Mouse (Mus musculus) midbrain, embryonic 11.5 days (tissue): ENCODE measurements at regions not wholly inside any gene's neighbourhood (a gene's known extent, or its start where the extent isn't known, plus 50 kb on each side); places are given as distances from the start of the nearest gene placed in this dataset.
"Not testable (repeated sequence)": the region's sequence is repeated elsewhere in the genome, so short reads cannot be mapped to it uniquely, and the experiment has no call there.

Source experiments
- ATAC-seq: fragments of 200-750 bp; cut with Nextera tagmentation; 2 replicates; pipeline ENCODE4 v1.8.0; 2017; ENCODE audit warnings: moderate TSS enrichment, moderate library complexity; ENCODE audit not compliant: low FRiP score
- DNase-seq: peaks from one replicate; pipeline ENCODE4 v3.0.0; 2015; ENCODE audit warnings: low spot score; ENCODE audit errors: missing footprints
- H3K27ac ChIP-seq: fragments of 300-500 bp; sonication (generic); 2 replicates; pipeline ENCODE4 v1.5.1; 2014; ENCODE audit warnings: low read depth, low read length
- H3K27me3 ChIP-seq: fragments of 300-500 bp; sonication (generic); 2 replicates; pipeline ENCODE4 v1.6.1; 2014; ENCODE audit warnings: mild to moderate bottlenecking, low read length, moderate library complexity, mixed read lengths; ENCODE audit not compliant: control insufficient read depth, insufficient read depth
- H3K36me3 ChIP-seq: fragments of 300-500 bp; sonication (generic); 2 replicates; pipeline ENCODE4 v1.6.1; 2014; ENCODE audit warnings: mild to moderate bottlenecking, low read length, moderate library complexity, mixed read lengths; ENCODE audit not compliant: control insufficient read depth, insufficient read depth
- H3K4me1 ChIP-seq: fragments of 300-500 bp; sonication (generic); 2 replicates; pipeline ENCODE4 v1.6.1; 2014; ENCODE audit warnings: low read length; ENCODE audit not compliant: control insufficient read depth, insufficient read depth
- H3K4me2 ChIP-seq: fragments of 300-500 bp; sonication (generic); 2 replicates; pipeline ENCODE4 v1.6.1; 2014; ENCODE audit warnings: mild to moderate bottlenecking, moderate library complexity
- H3K4me3 ChIP-seq: fragments of 300-500 bp; sonication (generic); 2 replicates; pipeline ENCODE4 v1.5.1; 2014; ENCODE audit warnings: low read depth, low read length
- H3K9ac ChIP-seq: fragments of 300-500 bp; sonication (generic); 2 replicates; pipeline ENCODE4 v1.6.1; 2014; ENCODE audit warnings: low read length
- H3K9me3 ChIP-seq: fragments of 300-500 bp; sonication (generic); 2 replicates; pipeline ENCODE4 v1.6.1; 2016; ENCODE audit warnings: low read length; ENCODE audit not compliant: control insufficient read depth
- WGBS: fragments of 180-500 bp; shearing (Covaris S2); extraction: QIAGEN DNeasy Blood & Tissue Kit; methylation state at CpG from one replicate; pipeline ENCODE4 v1.1.7; 2014; 5-methylcytosine and 5-hydroxymethylcytosine counted together

- not testable (repeated sequence) for H3K36me3 ChIP-seq, H3K9me3 ChIP-seq, H3K4me1 ChIP-seq, H3K27ac ChIP-seq, H3K27me3 ChIP-seq, H3K4me3 ChIP-seq, H3K4me2 ChIP-seq, H3K9ac ChIP-seq, DNase-seq, ATAC-seq
- 88% methylated on average over 6 of the region's 6 CpGs for WGBS
Observed at GRCm38 (mm10) chr6:107229843-107230242, 299.7 kb upstream of the Lrrn1 start.

GRCm38 (mm10) chr6:107237692-107238091, 291.9 kb upstream of the Lrrn1 start:
- H3K4me1 ChIP-seq, result no peaks in the 10 kb centered on the region

GRCm38 (mm10) chr6:107243981-107244380, 285.6 kb upstream of the Lrrn1 start:
- no peak overlapping the region for H3K4me2 ChIP-seq
- H3K36me3 ChIP-seq, result no peaks in the 10 kb centered on the region
- WGBS, result over 99% methylated on average over 3 of the region's 3 CpGs
- no peak overlapping the region for H3K27ac ChIP-seq
- ATAC-seq (no peak), DNase-seq (peak; percentile 54)
- no peaks in the 10 kb centered on the region for H3K4me1 ChIP-seq
- H3K9ac ChIP-seq, result no peak overlapping the region
- H3K27me3 ChIP-seq, result no peaks in the 10 kb centered on the region
- no peak overlapping the region for H3K4me3 ChIP-seq
- H3K9me3 ChIP-seq, result no peaks in the 10 kb centered on the region

More at GRCm38 (mm10) chr6:107237692-107238091, 291.9 kb upstream of the Lrrn1 start:
- Histone ChIP-seq H3K36me3 (no peaks in the 10 kb centered on the region), H3K27ac (no peak overlapping the region), H3K9ac (no peak overlapping the region), H3K9me3 (no peaks in the 10 kb centered on the region), H3K4me2 (no peak overlapping the region), H3K4me3 (no peak overlapping the region), H3K27me3 (no peaks in the 10 kb centered on the region)
- DNase-seq, result no peak
- ATAC-seq, result no peak
- WGBS, result 88% methylated on average over 3 of the region's 3 CpGs

- Histone ChIP-seq H3K9me3 (no peaks in the 10 kb centered on the region), H3K27me3 (no peaks in the 10 kb centered on the region), H3K4me2 (no peak overlapping the region), H3K4me3 (no peak overlapping the region), H3K9ac (no peak overlapping the region), H3K27ac (no peak overlapping the region), H3K36me3 (no peaks in the 10 kb centered on the region), H3K4me1 (no peaks in the 10 kb centered on the region)
- ATAC-seq (no peak), DNase-seq (no peak)
- 94% methylated on average over 15 of the region's 15 CpGs for WGBS
Observed at GRCm38 (mm10) chr6:107280348-107280747, 249.2 kb upstream of the Lrrn1 start.

- ATAC-seq, result no peak
Observed at GRCm38 (mm10) chr6:107290850-107291249, 238.7 kb upstream of the Lrrn1 start.

GRCm38 (mm10) chr6:107303676-107304369, 225.7 kb upstream of the Lrrn1 start:
- no peak overlapping the region for H3K4me3 ChIP-seq
- H3K36me3 ChIP-seq, result no peaks in the 10 kb centered on the region
- ATAC-seq (peak; percentile 92), DNase-seq (no peak)
- H3K4me1 ChIP-seq, result peaks cover 4% of the 10 kb centered on the region; the same call in 1 of the 2 replicates
- no peaks in the 10 kb centered on the region for H3K27me3 ChIP-seq
- 77% methylated on average over 1 of the region's 1 CpGs for WGBS
- no peak overlapping the region for H3K9ac ChIP-seq
- no peak overlapping the region for H3K4me2 ChIP-seq
- no peaks in the 10 kb centered on the region for H3K9me3 ChIP-seq
- H3K27ac ChIP-seq, result no peak overlapping the region

More at GRCm38 (mm10) chr6:107290850-107291249, 238.7 kb upstream of the Lrrn1 start:
- whole genome bisulfite sequencing, result 91% methylated on average over 3 of the region's 3 CpGs
- H3K36me3 ChIP-seq, result no peaks in the 10 kb centered on the region
- H3K4me3 ChIP-seq, result no peak overlapping the region
- H3K4me1 ChIP-seq, result no peaks in the 10 kb centered on the region
- H3K4me2 ChIP-seq, result no peak overlapping the region
- no peaks in the 10 kb centered on the region for H3K9me3 ChIP-seq
- H3K9ac ChIP-seq, result no peak overlapping the region
- no peak for DNase-seq
- H3K27ac ChIP-seq, result no peak overlapping the region
- no peaks in the 10 kb centered on the region for H3K27me3 ChIP-seq

GRCm38 (mm10) chr6:107319565-107319964, 210.0 kb upstream of the Lrrn1 start:
- WGBS, result 96% methylated on average over 1 of the region's 1 CpGs
- ATAC-seq (no peak), DNase-seq (no peak)
- Histone ChIP-seq H3K4me1 (no peaks in the 10 kb centered on the region), H3K9me3 (no peaks in the 10 kb centered on the region), H3K4me3 (no peak overlapping the region), H3K9ac (no peak overlapping the region), H3K27me3 (no peaks in the 10 kb centered on the region), H3K27ac (no peak overlapping the region), H3K4me2 (no peak overlapping the region), H3K36me3 (no peaks in the 10 kb centered on the region)

- ATAC-seq (no peak), DNase-seq (no peak)
- H3K4me1 ChIP-seq, result no peaks in the 10 kb centered on the region
- 79% methylated on average over 4 of the region's 4 CpGs for WGBS
- H3K27ac ChIP-seq, result no peak overlapping the region
- no peak overlapping the region for H3K4me3 ChIP-seq
- no peak overlapping the region for H3K4me2 ChIP-seq
- H3K27me3 ChIP-seq, result no peaks in the 10 kb centered on the region
- no peaks in the 10 kb centered on the region for H3K36me3 ChIP-seq
- no peaks in the 10 kb centered on the region for H3K9me3 ChIP-seq
- H3K9ac ChIP-seq, result no peak overlapping the region
Observed at GRCm38 (mm10) chr6:107350503-107350902, 179.1 kb upstream of the Lrrn1 start.

GRCm38 (mm10) chr6:107375274-107375673, 154.3 kb upstream of the Lrrn1 start:
- no peak overlapping the region for H3K9ac ChIP-seq
- no peaks in the 10 kb centered on the region for H3K9me3 ChIP-seq
- no peak overlapping the region for H3K27ac ChIP-seq
- ATAC-seq, result no peak
- no peak overlapping the region for H3K4me3 ChIP-seq
- DNase-seq, result no peak
- no peaks in the 10 kb centered on the region for H3K4me1 ChIP-seq
- H3K4me2 ChIP-seq, result no peak overlapping the region
- H3K27me3 ChIP-seq, result no peaks in the 10 kb centered on the region
- no peaks in the 10 kb centered on the region for H3K36me3 ChIP-seq
